In the genomic region with DNA sequence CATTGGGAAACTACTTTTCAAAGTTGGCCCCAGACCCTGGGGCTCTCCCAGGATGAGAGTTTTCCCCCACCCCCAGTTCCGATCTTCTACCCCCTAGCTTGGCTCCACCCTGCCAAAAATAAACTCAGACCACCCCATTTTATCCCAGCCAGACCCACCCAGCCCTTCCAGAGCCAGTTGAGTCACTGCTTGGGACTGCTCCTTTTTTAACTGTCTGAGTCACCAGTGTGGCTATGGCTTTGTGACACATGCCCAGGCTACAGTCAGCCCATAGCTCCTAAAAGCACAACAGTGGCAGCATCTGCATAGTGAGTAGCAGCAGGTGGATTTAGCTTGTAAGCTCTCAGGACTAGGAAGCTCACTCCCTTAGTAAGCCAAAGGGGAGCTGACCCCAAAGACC, we compare ENCODE assay signal across 17 mouse cellular contexts. TPM values are rescaled to one million over a fixed set of nuclear protein-coding genes. Genes with fewer than 3 reads are reported as not detected.
DNase-seq lines count a peak whose midpoint lies in the region; ATAC-seq and TF ChIP-seq lines count a peak whose summit lies in the region.
"Had no signal": no experiment of that assay in that cellular context is flagged by ENCODE, and none has a peak within 500 bp of the region (broad histone marks: within the 10 kb centered on the region; RNA-seq: fewer than 3 reads in every experiment).

No protein-coding gene starts in this region.

- peaks cover 28% of the 10 kb centered on the region for H3K79me2 ChIP-seq in C2C12 (ENCODE audit: control insufficient read depth, insufficient read depth)

- no peak overlapping the region for H3K4me2 ChIP-seq in kidney, embryonic 15.5 days
- H3K4me2 ChIP-seq: forebrain, embryonic 12.5 days; hindbrain, embryonic 13.5 days; lung, embryonic 14.5 days; midbrain, embryonic 11.5 days; neural tube, embryonic 12.5 days had no signal

- H3K36me3 ChIP-seq in kidney, embryonic 15.5 days: 0 out of 2 replicates have a peak, but pooled peaks cover 5% of the 10 kb centered on the region
- no peaks in the 10 kb centered on the region for H3K36me3 ChIP-seq in C2C12 (ENCODE audit: control insufficient read depth, insufficient read depth)
- H3K36me3 ChIP-seq: forebrain, embryonic 12.5 days; hindbrain, embryonic 13.5 days; neural tube, embryonic 12.5 days had no signal

- no peaks in the 10 kb centered on the region for H3K27me3 ChIP-seq in kidney, embryonic 15.5 days
- H3K27me3 ChIP-seq in C2C12 (ENCODE audit: control insufficient read depth, insufficient read depth, insufficient read length): no peaks in the 10 kb centered on the region
- H3K27me3 ChIP-seq: forebrain, embryonic 12.5 days; hindbrain, embryonic 13.5 days; neural tube, embryonic 12.5 days had no signal

- WGBS in kidney, embryonic 15.5 days: 84% methylated on average over 1 of the region's 1 CpGs

- no peak overlapping the region for H3K4me3 ChIP-seq in kidney, embryonic 15.5 days (replicated peaks)
- H3K4me3 ChIP-seq in C2C12 (ENCODE audit: insufficient read depth, poor library complexity, severe bottlenecking): no peak overlapping the region
- H3K4me3 ChIP-seq: forebrain, embryonic 12.5 days; hindbrain, embryonic 13.5 days; neural tube, embryonic 12.5 days had no signal

- no peak overlapping the region for H3K9ac ChIP-seq in kidney, embryonic 15.5 days
- H3K9ac ChIP-seq: forebrain, embryonic 12.5 days; hindbrain, embryonic 13.5 days; lung, embryonic 14.5 days; neural tube, embryonic 12.5 days had no signal

- peaks cover 88% of the 10 kb centered on the region for H3K4me1 ChIP-seq in kidney, embryonic 15.5 days

- DNase-seq in heart, adult 11 months: peak; percentile 89
- DNase-seq in heart, postnatal 14 days: no peak
- DNase-seq in kidney, adult 11 months: no peak
- peak; percentile 78 for DNase-seq in fibroblast of lung, adult 2 months (ENCODE audit: low read depth)
- DNase-seq in cerebellum, adult 9-11 months: no peak
- DNase-seq in right cerebral cortex, postnatal 25 days: no peak
- DNase-seq: adrenal gland, postnatal 25 days; cerebellum, adult 18-20 months; kidney, postnatal 10 days; layer of hippocampus, postnatal 36 days; lung, embryonic 14.5 days had no signal

- peaks cover 8% of the 10 kb centered on the region for H3K79me3 ChIP-seq in C2C12 (ENCODE audit: low read depth)

- no peak overlapping the region for H3ac ChIP-seq in C2C12 (ENCODE audit: control insufficient read depth, insufficient read length, low read depth)

- no peak for TF ChIP-seq CTCF in C2C12 (IDR thresholded peaks at IDR 0.05; ENCODE audit: control insufficient read depth, insufficient read depth, insufficient read length)

- no peak for ATAC-seq in kidney, embryonic 15.5 days (replicated peaks; ENCODE audit: low FRiP score)

- H3K27ac ChIP-seq in kidney, embryonic 15.5 days: peak overlapping the region; percentile 86
- H3K27ac ChIP-seq: forebrain, embryonic 12.5 days; hindbrain, embryonic 13.5 days; neural tube, embryonic 12.5 days had no signal

- intact Hi-C loops in heart, postnatal 14 days (cut with DNase I): no loop called here

- H3K9me3 ChIP-seq in kidney, embryonic 15.5 days (replicated peaks): no peaks in the 10 kb centered on the region
- H3K9me3 ChIP-seq: forebrain, embryonic 12.5 days; hindbrain, embryonic 13.5 days; neural tube, embryonic 12.5 days had no signal

TF ChIP-seq in C2C12, 6 proteins besides CTCF, POLR2A, EP300 and RAD21:
- TF ChIP-seq CEBPB (IDR thresholded peaks at IDR 0.05; ENCODE audit: low read depth) (no peak), MYOG (IDR thresholded peaks at IDR 0.05; ENCODE audit: control insufficient read depth, extremely low read depth, insufficient read length) (no peak), MYOD1 (IDR thresholded peaks at IDR 0.05; ENCODE audit: control insufficient read depth, insufficient read length, low read depth) (peak; percentile 57), MAX (IDR thresholded peaks at IDR 0.05) (peak; percentile 43), FOSL1 (IDR thresholded peaks at IDR 0.05; ENCODE audit: insufficient read depth, low read length, poor library complexity, severe bottlenecking) (peak; percentile 60), USF1 (IDR thresholded peaks at IDR 0.05; ENCODE audit: low read depth) (peak; percentile 6)

RNA-seq across cellular contexts. Expression of gene Cspg4, which starts 8.3 kb away (rescaled TPM):
- total RNA-seq in heart, postnatal 14 days (2021): 10 to 100 TPM; 26.1 to 28.4 TPM
- 25.0 and 26.5 TPM in 2 replicates for polyA plus RNA-seq in kidney, embryonic 15.5 days (2015; fragmentation: Nextera tagmentation; extraction: Ambion mirVana)
- 42.8 TPM for polyA plus RNA-seq in C2C12 (2012; fragmentation: generic; extraction: Trizol)

RNA-seq across cellular contexts. Expression of gene Odf3l1, which starts 8.6 kb away (rescaled TPM):
- not detected for total RNA-seq in heart, postnatal 14 days (2021)
- polyA plus RNA-seq in kidney, embryonic 15.5 days (2015; fragmentation: Nextera tagmentation; extraction: Ambion mirVana): 0.17 and 0.22 TPM in 2 replicates
- 0.04 TPM for polyA plus RNA-seq in C2C12 (2012; fragmentation: generic; extraction: Trizol)
- total RNA-seq: layer of hippocampus, postnatal 36 days had no signal
- polyA plus RNA-seq: forebrain, embryonic 12.5 days; hindbrain, embryonic 13.5 days; midbrain, embryonic 11.5 days; neural tube, embryonic 12.5 days had no signal

RNA-seq across cellular contexts. Expression of gene Snx33, which starts 55.1 kb away (rescaled TPM):
- total RNA-seq in heart, postnatal 14 days (2021): 10 to 100 TPM in 1 of 2 experiments, 1 to 10 TPM in 1; 9.9 to 11.7 TPM
- 9.2 and 10.5 TPM in 2 replicates for polyA plus RNA-seq in kidney, embryonic 15.5 days (2015; fragmentation: Nextera tagmentation; extraction: Ambion mirVana)
- 5.7 TPM for polyA plus RNA-seq in C2C12 (2012; fragmentation: generic; extraction: Trizol)

Comparison
In these comparisons a context has a peak if more than half of its experiments do, and no peak if none do; other contexts are left out.
1. DNase-seq: peak in heart, adult 11 months (single experiment) and fibroblast of lung, adult 2 months (single experiment); none in heart, postnatal 14 days (0 of 2), kidney, adult 11 months (single experiment), cerebellum, adult 9-11 months (single experiment) and right cerebral cortex, postnatal 25 days (single experiment).